Mouse (Mus musculus): ENCODE measurements around the gene Med4. TPM values are rescaled to one million over a fixed set of nuclear protein-coding genes. Genes with fewer than 3 reads are reported as not detected.

The Med4 gene
- polyA plus RNA-seq, 1 experiment, result 10.7 TPM

- TF ChIP-seq GATA1 (IDR thresholded peaks at IDR 0.05; ENCODE audit: low read length), result no peak
Measured at GRCm38 (mm10) chr14:73484366-73485110, 25.3 kb upstream of the Med4 start.

GRCm38 (mm10) chr14:73486641-73487040 is 23.2 kb upstream of the Med4 start:
- no peak for TF ChIP-seq GATA1 (IDR thresholded peaks at IDR 0.05; ENCODE audit: low read length)

- no peak for TF ChIP-seq GATA1 (IDR thresholded peaks at IDR 0.05; ENCODE audit: low read length)
Measured at GRCm38 (mm10) chr14:73493356-73493755, 16.5 kb upstream of the Med4 start.

GRCm38 (mm10) chr14:73494122-73494521 is 15.7 kb upstream of the Med4 start:
- no peak for TF ChIP-seq GATA1 (IDR thresholded peaks at IDR 0.05; ENCODE audit: low read length)

GRCm38 (mm10) chr14:73495753-73496152 is 14.1 kb upstream of the Med4 start:
- TF ChIP-seq GATA1 (IDR thresholded peaks at IDR 0.05; ENCODE audit: low read length), result no peak

GRCm38 (mm10) chr14:73501283-73501682 is 8.5 kb upstream of the Med4 start:
- no peak for TF ChIP-seq GATA1 (IDR thresholded peaks at IDR 0.05; ENCODE audit: low read length)

GRCm38 (mm10) chr14:73501721-73502120 is 8.1 kb upstream of the Med4 start:
- no peak for TF ChIP-seq GATA1 (IDR thresholded peaks at IDR 0.05; ENCODE audit: low read length)

- TF ChIP-seq GATA1 (IDR thresholded peaks at IDR 0.05; ENCODE audit: low read length), result no peak
Measured at GRCm38 (mm10) chr14:73502591-73503184, 7.1 kb upstream of the Med4 start.

GRCm38 (mm10) chr14:73503237-73503933 is 6.4 kb upstream of the Med4 start:
- TF ChIP-seq GATA1 (IDR thresholded peaks at IDR 0.05; ENCODE audit: low read length), result no peak

GRCm38 (mm10) chr14:73506283-73506682 is 3.5 kb upstream of the Med4 start:
- no peak for TF ChIP-seq GATA1 (IDR thresholded peaks at IDR 0.05; ENCODE audit: low read length)

- no peak for TF ChIP-seq GATA1 (IDR thresholded peaks at IDR 0.05; ENCODE audit: low read length)
Measured at GRCm38 (mm10) chr14:73507200-73507599, 2.6 kb upstream of the Med4 start.

GRCm38 (mm10) chr14:73507702-73508376 is 2.0 kb upstream of the Med4 start:
- TF ChIP-seq GATA1 (IDR thresholded peaks at IDR 0.05; ENCODE audit: low read length), result no peak

GRCm38 (mm10) chr14:73508630-73509395 is 1.0 kb upstream of the Med4 start:
- TF ChIP-seq GATA1 (IDR thresholded peaks at IDR 0.05; ENCODE audit: low read length), result no peak

- TF ChIP-seq GATA1 (IDR thresholded peaks at IDR 0.05; ENCODE audit: low read length), result no peak
Measured at GRCm38 (mm10) chr14:73524136-73524535, 14.3 kb downstream of the Med4 start.

- TF ChIP-seq GATA1 (IDR thresholded peaks at IDR 0.05; ENCODE audit: low read length), result no peak
Measured at GRCm38 (mm10) chr14:73524766-73525448, 15.1 kb downstream of the Med4 start, which contains the start of gene Sucla2. TSS of gene Sucla2 (plus strand) at chr14:73525319.
